Mouse (Mus musculus) G1E (cell line): Measurements from ENCODE around the gene Abt1. TPM values are rescaled to one million over a fixed set of nuclear protein-coding genes. Genes with fewer than 3 reads are reported as not detected.

Experiments used
- ATAC-seq: 2 replicates; pipeline ENCODE4 v1.8.0; 2016; ENCODE audit warnings: mild to moderate bottlenecking; ENCODE audit not compliant: insufficient number of reproducible peaks, poor library complexity, low FRiP score, severe bottlenecking; ENCODE audit errors: extremely low read depth
- DNase-seq: peaks from one replicate; pipeline ENCODE4 v3.0.0; 2012; ENCODE audit warnings: low spot score
- H3K27me3 ChIP-seq: 2 replicates; pipeline ENCODE4 v1.6.1; 2012; ENCODE audit warnings: mild to moderate bottlenecking, low read length, inconsistent platforms; ENCODE audit not compliant: insufficient read depth
- H3K36me3 ChIP-seq: replicated peaks from 2 replicates; pipeline ENCODE3; 2012; ENCODE audit warnings: mild to moderate bottlenecking, inconsistent platforms
- H3K4me1 ChIP-seq: 2 replicates; pipeline ENCODE4 v1.6.1; 2012; ENCODE audit warnings: low read depth, low read length, inconsistent platforms, mixed read lengths; ENCODE audit not compliant: insufficient read depth
- H3K4me3 ChIP-seq: 2 replicates; pipeline ENCODE4 v1.5.1; 2012; ENCODE audit warnings: low read depth, mild to moderate bottlenecking, inconsistent platforms, low read length, moderate library complexity, mixed read lengths
- H3K9me3 ChIP-seq: replicated peaks from 2 replicates; pipeline ENCODE4 v1.6.1; 2012; ENCODE audit warnings: inconsistent platforms
- CTCF ChIP-seq: IDR thresholded peaks from 2 replicates; pipeline ENCODE4 v1.5.1; 2012; ENCODE audit warnings: low read depth, low read length, inconsistent platforms, mixed read lengths
- GATA1 ChIP-seq: IDR thresholded peaks from 2 replicates; pipeline ENCODE4 v1.6.1; 2012; ENCODE audit warnings: borderline replicate concordance, low read length, inconsistent platforms, mixed read lengths
- GATA2 ChIP-seq: IDR thresholded peaks from 2 replicates; pipeline ENCODE4 v1.6.1; 2012; ENCODE audit warnings: low read depth, low read length, inconsistent platforms, borderline replicate concordance
- POLR2AphosphoS5 ChIP-seq: IDR thresholded peaks from 2 replicates; pipeline ENCODE4 v1.6.1; 2012; ENCODE audit warnings: low read depth, low read length, inconsistent platforms; ENCODE audit not compliant: insufficient replicate concordance
- TAL1 ChIP-seq: conservative IDR thresholded peaks from 2 replicates; pipeline ENCODE4 v1.6.1; 2012; ENCODE audit warnings: low read depth, low read length, inconsistent platforms, mixed read lengths
- polyA plus RNA-seq: library from polyadenylated mRNA; stranded (reverse); fragments of >175 nt; gene quantifications from 2 replicates; pipeline ENCODE4 v1.2.3, GENCODE M21; 2012
- total RNA-seq, 2 experiments: library from RNA; stranded (forward) in 1 of 2; stranded (reverse) in 1 of 2; fragments of 200-1000 nt in 1 of 2; fragments of >200 nt in 1 of 2; fragmentation: Nextera tagmentation in 1 of 2; gene quantifications; 2 replicates each; pipeline ENCODE4 v1.2.3; 2014 to 2017

Abt1 gene
- total and polyA plus RNA-seq, 3 experiments, result 3.7 to 9.5 (median 6.9) TPM

- Histone ChIP-seq H3K36me3 (no peaks in the 10 kb centered on the region), H3K27me3 (no peaks in the 10 kb centered on the region), H3K9me3 (no peaks in the 10 kb centered on the region), H3K4me3 (peak overlapping the region; percentile 69), H3K4me1 (peaks cover 35% of the 10 kb centered on the region)
- ATAC-seq, result no peak
- TF ChIP-seq GATA1 (no peak), POLR2AphosphoS5 (no peak), CTCF (no peak), GATA2 (no peak), TAL1 (no peak)
- DNase-seq, result no peak
Observed at GRCm38 (mm10) chr13:23435676-23436075, 12.0 kb upstream of the Abt1 start.

DNA sequence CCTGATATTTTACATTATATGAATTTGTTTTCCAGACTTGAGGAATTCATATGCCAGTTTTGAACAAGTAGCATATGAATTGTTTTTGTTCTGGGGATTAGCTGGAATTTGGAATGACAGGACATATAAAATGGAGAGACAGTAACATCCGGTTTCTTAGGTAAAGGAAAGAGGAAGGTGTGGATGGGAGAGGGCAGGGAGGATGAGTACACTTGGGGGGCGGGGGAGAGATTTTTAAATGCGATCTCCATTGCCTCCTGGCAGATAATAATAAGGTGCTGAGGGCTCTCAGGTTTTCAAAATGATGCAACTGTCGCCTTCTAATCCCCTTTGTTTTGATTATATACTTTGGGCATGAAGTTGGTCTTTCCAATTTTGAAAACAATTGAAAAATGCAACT, 11.6 kb upstream of the Abt1 start:
- DNase-seq (no peak), ATAC-seq (no peak)
- H3K27me3 ChIP-seq, result no peaks in the 10 kb centered on the region
- no peaks in the 10 kb centered on the region for H3K36me3 ChIP-seq
- H3K4me3 ChIP-seq, result peak overlapping the region; percentile 69
- no peaks in the 10 kb centered on the region for H3K9me3 ChIP-seq
- H3K4me1 ChIP-seq, result peaks cover 35% of the 10 kb centered on the region
- TF ChIP-seq TAL1 (no peak), GATA2 (no peak), POLR2AphosphoS5 (no peak), CTCF (no peak), GATA1 (no peak)

- Histone ChIP-seq H3K4me3 (peak overlapping the region; percentile 44; the same call in 1 of the 2 replicates), H3K36me3 (no peaks in the 10 kb centered on the region), H3K27me3 (no peaks in the 10 kb centered on the region), H3K9me3 (no peaks in the 10 kb centered on the region), H3K4me1 (peaks cover 37% of the 10 kb centered on the region)
- no peak for TF ChIP-seq POLR2AphosphoS5
- TF ChIP-seq GATA2, result no peak
- no peak for TF ChIP-seq GATA1
- TF ChIP-seq CTCF, result no peak
- TF ChIP-seq TAL1, result no peak
- no peak for ATAC-seq
- no peak for DNase-seq
Observed at GRCm38 (mm10) chr13:23434426-23434825, 10.8 kb upstream of the Abt1 start.

DNA sequence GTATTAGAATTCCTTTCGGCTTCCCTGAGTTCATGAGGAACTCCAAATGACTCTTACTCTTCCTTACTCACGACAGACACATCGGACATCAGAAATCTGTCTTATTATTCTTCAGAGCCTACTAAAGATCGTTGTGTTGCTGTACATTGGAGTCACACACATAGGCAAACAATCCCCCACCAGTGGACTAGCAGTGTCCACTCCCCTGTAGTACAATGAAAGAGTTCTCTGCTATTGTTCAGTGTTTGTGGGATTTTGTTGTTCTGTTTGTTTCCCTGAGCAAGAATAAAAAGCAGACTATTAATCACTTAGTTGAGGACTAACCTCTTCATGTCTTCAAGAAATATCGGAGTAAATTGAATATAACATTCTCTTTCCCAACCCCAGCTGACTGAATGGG, 10.1 kb upstream of the Abt1 start:
- Histone ChIP-seq H3K4me1 (peaks cover 35% of the 10 kb centered on the region), H3K36me3 (no peaks in the 10 kb centered on the region), H3K27me3 (no peaks in the 10 kb centered on the region), H3K4me3 (no peak overlapping the region; the same call in 1 of the 2 replicates), H3K9me3 (no peaks in the 10 kb centered on the region)
- ATAC-seq (no peak), DNase-seq (no peak)
- TF ChIP-seq POLR2AphosphoS5 (no peak), TAL1 (no peak), GATA1 (no peak), GATA2 (no peak), CTCF (no peak)

DNA sequence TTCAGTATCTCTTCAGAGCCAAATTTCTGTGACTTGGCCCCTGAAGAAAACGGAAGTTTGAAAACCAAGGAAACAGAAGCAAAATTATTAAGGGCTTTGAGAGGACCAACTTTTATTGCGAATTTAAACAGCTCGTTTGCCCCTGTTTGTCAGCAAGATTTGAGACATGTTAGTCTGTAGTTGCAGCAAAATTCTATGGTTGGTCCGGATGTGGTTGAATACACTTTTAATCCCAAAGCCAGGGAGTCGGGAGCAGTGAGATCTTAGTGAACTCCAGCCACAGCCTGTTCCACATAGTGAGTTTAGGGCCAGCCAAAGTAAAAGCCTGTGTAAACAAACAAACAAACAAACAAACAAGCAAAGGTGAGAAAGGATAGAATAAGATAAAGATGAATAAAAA, 9.5 kb upstream of the Abt1 start:
- peaks cover 36% of the 10 kb centered on the region for H3K4me1 ChIP-seq
- ATAC-seq (no peak), DNase-seq (no peak)
- H3K9me3 ChIP-seq, result no peaks in the 10 kb centered on the region
- no peaks in the 10 kb centered on the region for H3K36me3 ChIP-seq
- no peaks in the 10 kb centered on the region for H3K27me3 ChIP-seq
- TF ChIP-seq GATA1 (no peak), TAL1 (no peak), CTCF (no peak), POLR2AphosphoS5 (no peak)
- H3K4me3 ChIP-seq, result peak overlapping the region; percentile 72

DNA sequence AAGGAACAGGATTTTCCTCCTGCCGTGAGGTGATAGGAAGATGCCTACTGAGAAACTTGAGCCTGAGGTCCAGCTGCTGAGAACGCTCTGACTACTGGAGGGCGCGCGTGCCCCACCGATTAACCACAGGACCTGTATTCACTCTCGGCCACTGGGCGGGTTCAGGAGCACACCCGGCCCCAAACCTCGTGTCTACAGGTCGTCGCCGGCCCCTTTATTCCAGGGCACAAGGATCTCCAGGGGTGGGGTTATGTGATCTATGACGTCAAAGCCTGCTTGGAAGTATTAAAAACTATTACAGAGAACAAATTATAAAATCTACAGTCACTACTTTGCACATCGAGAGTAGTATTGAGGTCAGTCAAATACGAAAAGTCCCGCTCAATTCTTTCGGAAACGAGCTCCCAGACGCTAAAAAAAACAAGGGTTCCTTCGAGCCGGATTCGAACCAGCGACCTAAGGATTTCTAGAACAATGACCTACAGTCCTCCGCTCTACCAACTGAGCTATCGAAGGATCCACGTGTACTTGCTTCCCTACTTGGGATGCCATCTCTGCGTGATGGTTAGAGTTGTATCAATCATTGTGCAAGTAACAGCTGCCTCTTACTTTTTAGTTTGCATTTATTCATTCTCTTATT, 9.0 kb upstream of the Abt1 start:
- DNase-seq (peak; percentile 65), ATAC-seq (peak; percentile 84)
- H3K4me3 ChIP-seq, result peak overlapping the region; percentile 72
- TF ChIP-seq GATA1, result no peak
- peak; percentile 30 for TF ChIP-seq CTCF
- no peaks in the 10 kb centered on the region for H3K27me3 ChIP-seq
- H3K36me3 ChIP-seq, result no peaks in the 10 kb centered on the region
- H3K4me1 ChIP-seq, result peaks cover 38% of the 10 kb centered on the region
- no peaks in the 10 kb centered on the region for H3K9me3 ChIP-seq

GRCm38 (mm10) chr13:23431351-23431771, 7.7 kb upstream of the Abt1 start:
- Histone ChIP-seq H3K4me3 (peak overlapping the region; percentile 72), H3K4me1 (peaks cover 43% of the 10 kb centered on the region), H3K9me3 (no peaks in the 10 kb centered on the region), H3K36me3 (no peaks in the 10 kb centered on the region), H3K27me3 (no peaks in the 10 kb centered on the region)
- peak; percentile 46 for ATAC-seq
- DNase-seq, result no peak
- no peak for TF ChIP-seq TAL1
